Mouse (Mus musculus) spleen, postnatal 10 days (tissue): ENCODE results near the gene C1ql4.

Experiments
- DNase-seq, 2 experiments: peaks; one replicate each; pipeline ENCODE4 v3.0.0; 2021 to 2022; ENCODE audit warnings: low spot score in 2 of 2

Gene C1ql4

GRCm38 (mm10) chr15:99087253-99088075 lies at the start of gene C1ql4:
Gene C1ql4 (minus strand): TSS chr15:99087817.
- DNase-seq: peak in 1 of 2 experiments; percentile 72

- no peak for DNase-seq
Measured at GRCm38 (mm10) chr15:99129956-99130910, 42.6 kb upstream of the C1ql4 start.

GRCm38 (mm10) chr15:99129441-99129840 lies 41.8 kb upstream of the C1ql4 start:
- no peak for DNase-seq

- no peak for DNase-seq
Measured at GRCm38 (mm10) chr15:99127851-99128522, 40.4 kb upstream of the C1ql4 start.

GRCm38 (mm10) chr15:99126816-99127365 lies 39.3 kb upstream of the C1ql4 start:
- DNase-seq: peak in 1 of 2 experiments; percentile 6

- DNase-seq: peak; percentile 45 to 75
Measured at GRCm38 (mm10) chr15:99126081-99126815, 38.6 kb upstream of the C1ql4 start.

GRCm38 (mm10) chr15:99125711-99126080 lies 38.1 kb upstream of the C1ql4 start, which contains the start of gene Spats2:
Gene Spats2 (plus strand): TSS chr15:99125916.
- DNase-seq: peak in 1 of 2 experiments; percentile 9

GRCm38 (mm10) chr15:99122642-99123041 lies 35.0 kb upstream of the C1ql4 start:
- no peak for DNase-seq

GRCm38 (mm10) chr15:99120814-99121213 lies 33.2 kb upstream of the C1ql4 start:
- no peak for DNase-seq

GRCm38 (mm10) chr15:99116539-99116938 lies 28.9 kb upstream of the C1ql4 start:
- DNase-seq: no peak

GRCm38 (mm10) chr15:99115065-99115423 lies 27.4 kb upstream of the C1ql4 start:
- no peak for DNase-seq

GRCm38 (mm10) chr15:99114312-99115064 lies 26.9 kb upstream of the C1ql4 start:
- no peak for DNase-seq

- no peak for DNase-seq
Measured at GRCm38 (mm10) chr15:99113396-99113975, 25.9 kb upstream of the C1ql4 start.

GRCm38 (mm10) chr15:99112843-99113395 lies 25.3 kb upstream of the C1ql4 start:
- DNase-seq: no peak

GRCm38 (mm10) chr15:99111809-99112208 lies 24.2 kb upstream of the C1ql4 start:
- no peak for DNase-seq

GRCm38 (mm10) chr15:99111139-99111538 lies 23.5 kb upstream of the C1ql4 start:
- no peak for DNase-seq

GRCm38 (mm10) chr15:99107866-99108265 lies 20.2 kb upstream of the C1ql4 start:
- no peak for DNase-seq

GRCm38 (mm10) chr15:99105238-99105637 lies 17.6 kb upstream of the C1ql4 start:
- DNase-seq: no peak

GRCm38 (mm10) chr15:99099984-99100383 lies 12.4 kb upstream of the C1ql4 start:
- no peak for DNase-seq
